Mouse (Mus musculus) stomach, postnatal 0 days (tissue): ENCODE results near the gene Rpl37a.

ENCODE experiments used
- CTCF ChIP-seq: IDR thresholded peaks from 2 replicates; pipeline ENCODE4 v1.5.1; 2016; ENCODE audit warnings: antibody characterized with exemption, low read depth, mild to moderate bottlenecking, moderate library complexity
- EP300 ChIP-seq: optimal IDR thresholded peaks from 2 replicates; pipeline ENCODE3; 2016; ENCODE audit warnings: antibody characterized with exemption

DNA sequence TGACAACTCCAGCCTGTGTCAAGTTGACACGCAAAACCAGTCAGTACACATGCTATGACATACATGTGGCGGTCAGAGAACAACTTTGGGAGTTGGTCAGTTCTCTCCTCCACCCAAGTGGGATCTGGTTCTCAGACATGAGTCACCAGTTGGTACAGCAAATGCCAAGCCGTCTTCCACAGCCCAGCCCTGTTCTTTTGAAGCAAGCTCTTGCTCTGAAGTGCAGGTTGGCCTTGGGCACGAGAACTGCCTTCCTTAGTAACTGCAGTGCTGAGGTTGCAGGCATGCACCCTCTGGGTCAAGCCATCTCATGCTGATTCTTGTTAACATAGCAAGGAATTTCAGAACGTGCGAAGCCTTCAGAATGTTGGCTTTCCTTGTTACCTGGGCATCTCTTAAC is 42.1 kb downstream of the Rpl37a start:
- TF ChIP-seq CTCF (no peak), EP300 (no peak)
